Mouse (Mus musculus) MEL (cell line): ENCODE measurements around the gene Zfp970.
"Not testable (repeated sequence)": the region's sequence is repeated elsewhere in the genome, so short reads cannot be mapped to it uniquely, and the experiment has no call there.

ENCODE experiments used
- EP300 ChIP-seq, 2 experiments: IDR thresholded peaks; 2 replicates each; pipeline ENCODE4 v1.6.1; 2011; ENCODE audit warnings: improper control_type of control experiment in 2 of 2, low read length in 2 of 2, low read depth in 1 of 2, mild to moderate bottlenecking in 1 of 2
- USF1 ChIP-seq: IDR thresholded peaks from 2 replicates; pipeline ENCODE4 v1.6.1; 2014; ENCODE audit warnings: low read depth, mild to moderate bottlenecking, inconsistent platforms, low read length, improper control_type of control experiment, moderate library complexity

DNA sequence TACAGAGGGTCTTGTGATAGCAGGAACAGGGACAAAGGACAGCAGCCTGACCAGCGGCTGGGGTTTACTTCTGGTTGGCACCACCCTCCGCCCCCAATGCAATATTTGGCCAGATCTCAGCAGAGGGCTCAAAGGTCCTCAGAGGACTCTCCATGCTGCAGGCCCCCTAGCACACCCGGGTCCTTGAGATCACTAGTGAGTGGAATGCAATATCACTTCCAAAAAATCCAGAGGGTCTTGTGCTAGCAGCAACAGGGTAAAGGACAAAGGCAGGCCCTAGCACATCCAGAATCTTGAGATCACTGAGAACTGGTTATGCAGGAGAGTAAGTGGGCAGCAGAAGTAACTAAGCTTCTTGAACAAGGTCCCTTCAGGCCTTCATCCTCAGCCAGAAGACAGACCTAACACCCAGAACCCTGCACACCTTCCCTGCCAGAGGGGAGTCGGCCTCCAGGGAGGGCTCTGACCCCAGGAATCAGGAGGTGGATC, 49.5 kb downstream of the Zfp970 start:
- not testable (repeated sequence) for TF ChIP-seq EP300 (IDR thresholded peaks at IDR 0.05; ENCODE audit: low read depth in 1 of 2, low read length in 2 of 2); USF1
